ENCODE assay signal across 8 mouse cellular contexts in genomic region chr4:136748842-136749392, GRCm38 (mm10).
DNase-seq lines count a peak whose midpoint lies in the region; ATAC-seq and TF ChIP-seq lines count a peak whose summit lies in the region.

No protein-coding gene starts in this region.

- H3K9ac ChIP-seq in forebrain, postnatal 0 days: no peak overlapping the region
- no peak overlapping the region for H3K9ac ChIP-seq in heart, embryonic 11.5 days (ENCODE audit: low read depth, low read length)
- no peak overlapping the region for H3K9ac ChIP-seq in intestine, postnatal 0 days (ENCODE audit: low read depth, low read length)

- no peak for DNase-seq in forebrain, embryonic 10.5 days (ENCODE audit: extremely low spot score, low spot score)
- no peak for DNase-seq in forebrain, postnatal 0 days
- no peak for DNase-seq in layer of hippocampus, adult 8-10 months (ENCODE audit: low spot score in 2 of 2)
- no peak for DNase-seq in testis, postnatal 10 days (ENCODE audit: low spot score)

- H3K9me3 ChIP-seq in forebrain, embryonic 10.5 days: no peaks in the 10 kb centered on the region
- no peaks in the 10 kb centered on the region for H3K9me3 ChIP-seq in forebrain, postnatal 0 days (ENCODE audit: low read length)
- no peaks in the 10 kb centered on the region for H3K9me3 ChIP-seq in E14TG2a.4 (ENCODE audit: low read length)
- H3K9me3 ChIP-seq in heart, embryonic 11.5 days (replicated peaks; ENCODE audit: control insufficient read depth, low read length): no peaks in the 10 kb centered on the region
- H3K9me3 ChIP-seq in intestine, postnatal 0 days (ENCODE audit: control insufficient read depth): no peaks in the 10 kb centered on the region

- 35% methylated on average over 7 of the region's 7 CpGs for WGBS in forebrain, embryonic 10.5 days
- 61% methylated on average over 7 of the region's 7 CpGs for WGBS in forebrain, postnatal 0 days
- WGBS in heart, embryonic 11.5 days (ENCODE audit: insufficient replicate concordance): 14% methylated on average over 7 of the region's 7 CpGs
- WGBS in intestine, postnatal 0 days: 38% methylated on average over 7 of the region's 7 CpGs

- peak overlapping the region; percentile 91 for H3K27ac ChIP-seq in forebrain, embryonic 10.5 days
- no peak overlapping the region for H3K27ac ChIP-seq in forebrain, postnatal 0 days (ENCODE audit: low read depth, low read length)
- H3K27ac ChIP-seq in heart, embryonic 11.5 days (ENCODE audit: low read depth, low read length): peak overlapping the region; percentile 37; the same call in 1 of the 2 replicates
- no peak overlapping the region for H3K27ac ChIP-seq in intestine, postnatal 0 days (ENCODE audit: low read depth, low read length)

- no peak for TF ChIP-seq CTCF in forebrain, postnatal 0 days (IDR thresholded peaks at IDR 0.05; ENCODE audit: low read depth)
- no peak for TF ChIP-seq CTCF in E14TG2a.4 (conservative IDR thresholded peaks at IDR 0.05; ENCODE audit: low read length)
- TF ChIP-seq CTCF in intestine, postnatal 0 days (IDR thresholded peaks at IDR 0.05; ENCODE audit: low read depth): no peak

- no peak for ATAC-seq in forebrain, postnatal 0 days
- ATAC-seq in heart, embryonic 11.5 days (replicated peaks; ENCODE audit: insufficient number of reproducible peaks, low FRiP score, low TSS enrichment): no peak
- ATAC-seq in intestine, postnatal 0 days: peak; percentile 39; the same call in 1 of the 2 replicates
- no peak for ATAC-seq in megakaryocyte-erythroid progenitor cell, adult 5-6 weeks (replicated peaks; ENCODE audit: low FRiP score, low TSS enrichment, poor library complexity, severe bottlenecking)

- no peak overlapping the region for H3K4me3 ChIP-seq in forebrain, embryonic 10.5 days
- no peak overlapping the region for H3K4me3 ChIP-seq in forebrain, postnatal 0 days (ENCODE audit: low read depth, low read length)
- peak overlapping the region; percentile 60 for H3K4me3 ChIP-seq in E14TG2a.4 (replicated peaks; ENCODE audit: low read length)
- H3K4me3 ChIP-seq in heart, embryonic 11.5 days (ENCODE audit: low read depth, low read length): no peak overlapping the region
- no peak overlapping the region for H3K4me3 ChIP-seq in intestine, postnatal 0 days (ENCODE audit: low read depth, low read length)

- peaks cover 7% of the 10 kb centered on the region; the same call in 1 of the 2 replicates for H3K36me3 ChIP-seq in forebrain, embryonic 10.5 days (replicated peaks)
- no peaks in the 10 kb centered on the region for H3K36me3 ChIP-seq in forebrain, postnatal 0 days (ENCODE audit: insufficient read depth)
- no peaks in the 10 kb centered on the region for H3K36me3 ChIP-seq in E14TG2a.4 (ENCODE audit: insufficient read depth, low read length)
- H3K36me3 ChIP-seq in heart, embryonic 11.5 days (ENCODE audit: control insufficient read depth, insufficient read depth, low read length): no peaks in the 10 kb centered on the region
- H3K36me3 ChIP-seq in intestine, postnatal 0 days (ENCODE audit: control insufficient read depth, insufficient read depth): no peaks in the 10 kb centered on the region

- peaks cover 88% of the 10 kb centered on the region for H3K27me3 ChIP-seq in forebrain, embryonic 10.5 days (ENCODE audit: poor library complexity, severe bottlenecking)
- no peaks in the 10 kb centered on the region for H3K27me3 ChIP-seq in forebrain, postnatal 0 days (ENCODE audit: insufficient read depth, low read length)
- peaks cover 18% of the 10 kb centered on the region for H3K27me3 ChIP-seq in E14TG2a.4 (ENCODE audit: insufficient read depth, low read length)
- peaks cover 36% of the 10 kb centered on the region for H3K27me3 ChIP-seq in heart, embryonic 11.5 days (ENCODE audit: control insufficient read depth, insufficient read depth, low read length)
- H3K27me3 ChIP-seq in intestine, postnatal 0 days (replicated peaks; ENCODE audit: control insufficient read depth, insufficient read depth, low read length): no peaks in the 10 kb centered on the region

- peaks cover 98% of the 10 kb centered on the region for H3K4me1 ChIP-seq in forebrain, embryonic 10.5 days
- peaks cover 14% of the 10 kb centered on the region for H3K4me1 ChIP-seq in forebrain, postnatal 0 days (ENCODE audit: insufficient read depth)
- H3K4me1 ChIP-seq in E14TG2a.4 (replicated peaks; ENCODE audit: low read depth, low read length): peaks cover 89% of the 10 kb centered on the region
- peaks cover 28% of the 10 kb centered on the region for H3K4me1 ChIP-seq in heart, embryonic 11.5 days (ENCODE audit: control insufficient read depth, insufficient read depth, low read length)
- 0 out of 2 replicates have a peak, but pooled peaks cover 5% of the 10 kb centered on the region for H3K4me1 ChIP-seq in intestine, postnatal 0 days (replicated peaks; ENCODE audit: control insufficient read depth, insufficient read depth, low read length)

- H3K4me2 ChIP-seq in forebrain, postnatal 0 days (ENCODE audit: low read depth): no peak overlapping the region
- no peak overlapping the region for H3K4me2 ChIP-seq in heart, embryonic 11.5 days
- 0 out of 2 replicates have a peak overlapping the region, but pooled peaks have one; percentile 13 for H3K4me2 ChIP-seq in intestine, postnatal 0 days (replicated peaks; ENCODE audit: low read depth)

Comparison
In these comparisons a context has a peak if more than half of its experiments do, and no peak if none do; other contexts are left out.
1. H3K27ac ChIP-seq: peak in forebrain, embryonic 10.5 days (single experiment) and heart, embryonic 11.5 days (single experiment); none in forebrain, postnatal 0 days (single experiment) and intestine, postnatal 0 days (single experiment).